Mouse (Mus musculus) ES-E14 (cell line): ENCODE measurements at regions not wholly inside any gene's neighbourhood (a gene's known extent, or its start where the extent isn't known, plus 50 kb on each side); places are given as distances from the start of the nearest gene placed in this dataset.

ENCODE experiments used
- CHD2 ChIP-seq: IDR thresholded peaks from 2 replicates; pipeline ENCODE4 v1.6.1; 2014; ENCODE audit warnings: mild to moderate bottlenecking, low read depth, low read length, inconsistent platforms
- ZNF384 ChIP-seq: IDR thresholded peaks from 2 replicates; pipeline ENCODE4 v1.6.1; 2012; ENCODE audit warnings: low read depth, low read length, inconsistent platforms

DNA sequence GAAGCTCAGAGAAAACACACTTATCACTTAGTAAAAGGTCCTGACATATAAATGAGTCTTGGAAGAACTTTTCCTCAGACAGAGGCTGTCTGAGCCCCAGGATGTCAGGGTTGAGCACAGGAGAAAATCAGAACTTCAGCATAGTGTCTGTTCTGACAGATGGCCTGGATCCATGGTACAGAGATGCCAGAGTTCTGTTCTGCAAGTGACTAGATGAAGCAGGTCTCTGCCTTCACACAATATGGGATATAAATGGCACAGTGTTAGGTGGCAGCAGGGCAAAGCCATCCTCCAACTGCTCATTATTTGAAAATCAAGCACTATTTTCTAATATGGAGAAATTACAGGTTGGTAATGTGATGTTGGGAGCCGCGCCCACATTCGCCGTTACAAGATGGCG, 103.7 kb downstream of the 4930474N05Rik start:
- no peak for TF ChIP-seq ZNF384
- no peak for TF ChIP-seq CHD2
